Mouse (Mus musculus) thymus, adult 2 months (tissue): ENCODE measurements around the gene Grin1.
A peak's percentile ranks its signal among the peaks of the same experiment; 100 is the strongest.

Source experiments
- CTCF ChIP-seq: fragments of 200-500 bp; IDR thresholded peaks from 2 replicates; pipeline ENCODE4 v1.5.1; 2012; ENCODE audit warnings: mild to moderate bottlenecking, control low read depth, low read length, moderate library complexity, borderline replicate concordance; ENCODE audit not compliant: control insufficient read depth, poor library complexity, insufficient read depth; ENCODE audit errors: extremely low read depth
- POLR2A ChIP-seq: fragments of 200-500 bp; IDR thresholded peaks from 2 replicates; pipeline ENCODE4 v1.6.1; 2012; ENCODE audit warnings: mild to moderate bottlenecking, low read length, control low read depth, moderate library complexity; ENCODE audit not compliant: control insufficient read depth, poor library complexity, insufficient read depth; ENCODE audit errors: extremely low read depth

- TF ChIP-seq POLR2A, result peak; percentile 54
- TF ChIP-seq CTCF, result no peak
Observed at GRCm38 (mm10) chr2:25262291-25262767, 56.7 kb downstream of the Grin1 start, which contains the start of gene Tprn.
